Mouse (Mus musculus): ENCODE results near the gene Map3k7cl. TPM values are rescaled to one million over a fixed set of nuclear protein-coding genes. Genes with fewer than 3 reads are reported as not detected.

Map3k7cl gene
- polyA plus RNA-seq, 1 experiment: 3.9 TPM

- no peak for TF ChIP-seq POLR2A (IDR thresholded peaks at IDR 0.05; ENCODE audit: control insufficient read depth, extremely low read depth, insufficient read depth, low read length, poor library complexity)
- TF ChIP-seq CTCF (IDR thresholded peaks at IDR 0.05; ENCODE audit: borderline replicate concordance, control insufficient read depth, extremely low read depth, insufficient read depth, low read length, poor library complexity): no peak
- Histone ChIP-seq H3K4me1 (replicated peaks; ENCODE audit: control insufficient read depth, insufficient read depth, low read length) (peaks cover 4% of the 10 kb centered on the region), H3K27ac (ENCODE audit: control insufficient read depth, insufficient read depth, low read length) (no peak overlapping the region), H3K36me3 (ENCODE audit: control insufficient read depth, insufficient read depth, low read length) (no peaks in the 10 kb centered on the region), H3K27me3 (ENCODE audit: control insufficient read depth, insufficient read depth, low read length) (no peaks in the 10 kb centered on the region), H3K4me3 (ENCODE audit: control insufficient read depth, insufficient read depth, low read length) (no peak overlapping the region)
- WGBS: 66% methylated on average over 1 of the region's 1 CpGs
- no peak for DNase-seq
These were observed 85.0 kb downstream of the Map3k7cl start for GRCm38 (mm10) chr16:87638098-87638497.

DNA sequence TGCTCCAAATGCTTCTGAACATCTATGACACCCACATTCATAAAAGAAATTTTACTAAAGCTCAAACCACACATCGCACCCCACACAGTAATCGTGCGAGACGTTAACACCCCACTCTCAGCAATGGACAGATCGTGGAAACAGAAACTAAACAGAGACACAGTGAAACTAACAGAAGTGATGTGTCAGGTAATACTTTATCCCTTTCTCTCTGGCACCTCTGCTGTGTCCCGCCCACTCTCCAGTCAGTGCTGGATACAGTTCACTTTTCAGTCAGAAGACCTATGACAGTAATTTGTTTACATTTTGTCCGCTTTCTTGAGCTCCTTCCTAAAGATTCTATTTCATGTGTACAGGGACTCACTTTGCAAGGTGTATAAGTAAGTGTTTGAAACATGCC is 89.1 kb downstream of the Map3k7cl start:
- H3K4me3 ChIP-seq (ENCODE audit: control insufficient read depth, insufficient read depth, low read length): no peak overlapping the region
- no peaks in the 10 kb centered on the region for H3K36me3 ChIP-seq (ENCODE audit: control insufficient read depth, insufficient read depth, low read length)
- DNase-seq: no peak
- H3K27me3 ChIP-seq (ENCODE audit: control insufficient read depth, insufficient read depth, low read length): no peaks in the 10 kb centered on the region
- no peak overlapping the region for H3K27ac ChIP-seq (ENCODE audit: control insufficient read depth, insufficient read depth, low read length)
- 96% methylated on average over 7 of the region's 7 CpGs for WGBS
- peaks cover under 1% of the 10 kb centered on the region for H3K4me1 ChIP-seq (replicated peaks; ENCODE audit: control insufficient read depth, insufficient read depth, low read length)
- TF ChIP-seq POLR2A (IDR thresholded peaks at IDR 0.05; ENCODE audit: control insufficient read depth, extremely low read depth, insufficient read depth, low read length, poor library complexity) (no peak), CTCF (IDR thresholded peaks at IDR 0.05; ENCODE audit: borderline replicate concordance, control insufficient read depth, extremely low read depth, insufficient read depth, low read length, poor library complexity) (no peak)

- 92% methylated on average over 14 of the region's 14 CpGs for WGBS
- Histone ChIP-seq H3K27me3 (ENCODE audit: control insufficient read depth, insufficient read depth, low read length) (no peaks in the 10 kb centered on the region), H3K27ac (ENCODE audit: control insufficient read depth, insufficient read depth, low read length) (no peak overlapping the region), H3K4me3 (ENCODE audit: control insufficient read depth, insufficient read depth, low read length) (no peak overlapping the region), H3K36me3 (ENCODE audit: control insufficient read depth, insufficient read depth, low read length) (no peaks in the 10 kb centered on the region), H3K4me1 (replicated peaks; ENCODE audit: control insufficient read depth, insufficient read depth, low read length) (peaks cover 6% of the 10 kb centered on the region)
- no peak for DNase-seq
- no peak for TF ChIP-seq CTCF (IDR thresholded peaks at IDR 0.05; ENCODE audit: borderline replicate concordance, control insufficient read depth, extremely low read depth, insufficient read depth, low read length, poor library complexity)
- TF ChIP-seq POLR2A (IDR thresholded peaks at IDR 0.05; ENCODE audit: control insufficient read depth, extremely low read depth, insufficient read depth, low read length, poor library complexity): no peak
These were observed 91.1 kb downstream of the Map3k7cl start for GRCm38 (mm10) chr16:87644111-87644770.

Other genes starting within 250 kb of the Map3k7cl start
- 8.3 and 8.4 TPM in 2 replicates for gene N6amt1, start 199.1 kb upstream of the Map3k7cl start, polyA plus RNA-seq (2012; rRNA removed)
- gene Ltn1, start 120.7 kb upstream of the Map3k7cl start, polyA plus RNA-seq (2012; rRNA removed): 9.8 and 11.1 TPM in 2 replicates
- 9.3 and 9.5 TPM in 2 replicates for gene Rwdd2b, start 112.8 kb upstream of the Map3k7cl start, polyA plus RNA-seq (2012; rRNA removed)
- 17.4 and 26.8 TPM in 2 replicates for gene Usp16, start 98.6 kb upstream of the Map3k7cl start, polyA plus RNA-seq (2012; rRNA removed)
- gene Cct8, start 57.5 kb upstream of the Map3k7cl start, polyA plus RNA-seq (2012; rRNA removed): 36.1 and 37.7 TPM in 2 replicates
- 40.2 and 45.4 TPM in 2 replicates for gene Bach1, start 145.6 kb downstream of the Map3k7cl start, polyA plus RNA-seq (2012; rRNA removed)